Mouse (Mus musculus) cerebral cortex, adult 2 months (tissue): ENCODE results near the gene Sorcs2.

Experiments
- WGBS: fragments of 180-500 bp; shearing (Covaris S2); methylation state at CpG from one replicate; pipeline ENCODE4 v1.1.7; 2018; 5-methylcytosine and 5-hydroxymethylcytosine counted together

The Sorcs2 gene

DNA sequence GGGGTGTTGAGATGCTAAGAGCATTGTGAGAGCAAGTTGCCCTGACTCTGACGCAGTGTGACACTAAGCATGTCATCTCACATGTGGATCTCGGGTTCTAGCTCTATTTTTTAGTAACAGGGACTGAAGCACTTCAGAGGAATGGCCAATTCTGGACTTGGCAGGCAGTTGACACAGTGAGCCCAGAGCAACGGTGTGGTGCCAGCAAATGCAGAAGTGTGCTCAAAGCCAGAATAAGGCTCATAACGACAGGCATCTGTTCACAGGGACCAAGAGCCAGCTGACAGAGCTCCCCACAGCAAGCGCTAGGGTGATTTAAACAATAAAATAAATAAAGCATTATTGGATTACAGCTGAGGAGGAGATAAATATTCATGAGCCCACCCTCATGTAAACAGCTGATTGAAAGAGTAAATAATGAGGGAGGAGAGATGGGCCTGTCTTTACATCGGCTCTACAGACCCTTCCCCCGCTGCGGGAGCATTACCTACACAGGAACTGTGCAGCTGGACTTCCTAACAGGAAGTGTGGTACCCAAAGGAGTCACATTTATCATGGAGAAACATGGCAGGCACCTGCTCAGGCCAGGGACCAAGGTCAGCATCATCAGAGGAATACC lies 267.4 kb downstream of the Sorcs2 start:
- 37% methylated on average over 8 of the region's 8 CpGs for WGBS

DNA sequence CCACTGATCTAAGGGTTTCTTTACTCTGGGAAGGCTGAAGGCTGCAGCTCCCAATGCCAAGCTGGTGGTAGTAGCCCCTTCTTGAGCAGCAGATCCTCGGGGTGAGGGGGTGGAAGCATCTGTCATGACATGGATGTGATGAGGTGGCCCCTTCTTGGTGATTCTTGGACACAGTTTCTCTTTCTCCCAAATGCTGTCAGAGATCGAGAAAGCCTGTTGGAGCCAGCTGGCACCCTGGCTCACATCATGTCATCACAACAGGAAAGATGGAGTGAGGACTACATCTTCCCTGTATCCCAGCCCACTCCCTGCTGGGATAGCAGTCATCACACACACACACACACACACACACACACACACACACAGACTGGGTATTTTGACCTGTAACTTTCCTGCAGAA lies 268.3 kb downstream of the Sorcs2 start:
- 30% methylated on average over 2 of the region's 2 CpGs for WGBS

DNA sequence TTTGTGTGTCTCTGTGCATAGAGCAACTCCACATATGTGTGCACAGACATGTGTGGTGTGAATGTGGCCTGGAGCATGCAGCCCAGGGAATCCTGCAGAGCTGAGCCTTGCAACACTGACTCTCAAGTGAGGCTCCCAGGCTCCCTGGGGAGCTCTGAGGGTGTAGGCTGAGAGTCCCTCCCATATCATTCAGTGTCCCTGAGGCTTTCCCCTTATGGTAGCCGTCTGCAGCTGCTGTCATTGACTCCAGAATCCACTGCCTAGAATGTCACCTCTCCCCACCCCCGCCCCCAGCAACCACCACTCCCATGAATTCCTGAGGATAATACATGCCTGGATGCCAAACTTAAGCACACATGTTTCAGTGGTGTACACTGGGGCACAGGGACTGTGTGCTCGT lies 269.4 kb downstream of the Sorcs2 start:
- 71% methylated on average over 3 of the region's 3 CpGs for WGBS

DNA sequence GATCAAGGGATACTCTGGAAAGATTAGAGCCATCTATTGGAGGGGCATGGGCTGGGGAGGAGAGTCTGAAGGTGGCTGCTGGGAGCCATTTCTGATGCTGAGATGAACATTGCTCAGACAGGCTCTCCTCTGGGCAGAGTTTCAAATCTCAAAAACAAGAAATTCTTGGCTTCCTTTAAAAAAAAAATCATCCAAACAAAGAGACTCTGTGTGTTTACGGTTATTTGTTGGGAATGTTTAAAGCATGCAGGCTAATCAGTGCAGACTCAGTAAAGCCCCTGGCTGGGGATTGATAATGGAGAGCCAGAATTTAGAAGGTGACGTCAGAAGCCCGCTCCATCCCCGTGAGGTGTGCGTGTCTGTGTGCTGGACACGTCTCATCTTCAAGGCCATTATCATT lies 272.9 kb downstream of the Sorcs2 start:
- whole genome bisulfite sequencing, result 53% methylated on average over 6 of the region's 6 CpGs

DNA sequence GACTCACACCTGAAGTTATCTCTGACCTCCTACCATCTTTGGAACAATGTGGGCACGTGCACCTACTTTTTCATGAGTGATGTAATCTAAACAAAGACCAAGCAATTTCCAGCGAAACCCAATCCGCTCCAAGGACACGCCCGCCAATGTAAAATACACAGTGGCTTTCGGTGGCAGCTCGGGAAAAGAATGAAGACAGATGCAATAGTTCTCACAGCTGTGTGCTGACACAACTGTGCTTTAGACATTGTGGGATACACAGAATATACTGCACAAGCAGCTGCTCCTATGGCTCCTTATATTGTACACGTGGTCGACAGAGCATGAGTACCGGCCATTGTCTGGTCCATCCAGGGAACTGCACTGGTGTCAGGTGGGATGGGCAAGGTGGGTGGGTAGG lies 275.0 kb downstream of the Sorcs2 start:
- WGBS, result 79% methylated on average over 10 of the region's 10 CpGs

DNA sequence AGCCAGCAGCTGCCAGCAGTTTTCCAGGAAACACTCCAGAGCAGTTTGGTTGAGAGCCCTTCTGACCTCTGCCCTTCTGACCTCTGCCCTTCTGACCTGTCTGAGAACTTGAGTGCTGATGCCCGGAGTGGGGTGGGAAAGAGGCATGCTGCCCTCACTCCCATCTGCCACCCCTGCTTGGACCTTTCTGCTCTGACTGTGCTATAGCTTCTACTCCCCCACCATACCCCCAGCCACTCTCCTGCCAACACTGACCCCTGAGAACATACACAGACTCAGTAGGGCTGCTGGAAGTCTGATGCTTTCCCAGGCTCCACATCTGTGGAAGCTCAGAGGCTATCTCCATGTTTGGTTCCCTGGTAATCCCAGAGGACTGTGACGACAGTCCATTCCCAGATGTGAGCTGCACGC lies 277.0 kb downstream of the Sorcs2 start:
- WGBS, result 69% methylated on average over 3 of the region's 3 CpGs

DNA sequence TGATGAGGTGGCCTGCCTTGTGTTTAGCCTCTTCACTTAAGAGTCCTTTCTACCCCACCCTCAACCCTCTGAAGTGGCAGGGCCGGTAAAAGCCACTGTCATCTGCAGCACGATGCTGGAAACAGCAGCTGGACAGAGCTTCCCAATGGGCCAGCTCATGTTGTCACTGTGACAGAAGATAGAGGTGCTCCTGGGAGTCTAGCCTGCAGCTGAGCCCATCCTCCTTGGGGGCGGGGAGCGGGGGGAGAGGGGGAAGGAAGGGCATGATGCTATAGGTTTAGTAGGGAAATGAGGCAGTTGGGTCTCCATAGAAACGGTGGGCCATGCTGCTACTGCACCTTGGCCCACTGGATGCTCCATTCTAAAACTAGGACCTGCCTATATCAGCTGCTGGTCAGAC lies 279.9 kb downstream of the Sorcs2 start:
- WGBS, result 66% methylated on average over 5 of the region's 5 CpGs

DNA sequence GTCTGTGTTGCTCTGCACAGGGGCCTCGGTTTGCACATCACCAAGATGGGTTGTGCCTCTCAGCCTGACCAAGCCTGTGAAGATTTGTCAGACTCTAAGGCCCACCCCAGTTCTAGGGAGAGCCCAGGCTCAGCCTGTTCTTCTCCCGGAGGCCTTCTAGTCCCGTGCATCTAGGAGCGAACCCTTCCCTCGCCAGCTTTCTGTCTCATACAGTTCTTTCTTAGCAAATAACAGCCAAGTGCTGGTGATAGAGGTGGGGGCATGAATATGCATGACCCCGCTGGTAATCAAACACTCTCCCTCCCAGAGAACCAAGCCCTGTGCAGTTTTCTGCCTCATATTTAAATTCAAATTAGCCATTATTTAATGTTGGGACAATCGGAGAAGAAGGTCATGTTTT lies 282.4 kb downstream of the Sorcs2 start:
- 70% methylated on average over 7 of the region's 7 CpGs for WGBS

DNA sequence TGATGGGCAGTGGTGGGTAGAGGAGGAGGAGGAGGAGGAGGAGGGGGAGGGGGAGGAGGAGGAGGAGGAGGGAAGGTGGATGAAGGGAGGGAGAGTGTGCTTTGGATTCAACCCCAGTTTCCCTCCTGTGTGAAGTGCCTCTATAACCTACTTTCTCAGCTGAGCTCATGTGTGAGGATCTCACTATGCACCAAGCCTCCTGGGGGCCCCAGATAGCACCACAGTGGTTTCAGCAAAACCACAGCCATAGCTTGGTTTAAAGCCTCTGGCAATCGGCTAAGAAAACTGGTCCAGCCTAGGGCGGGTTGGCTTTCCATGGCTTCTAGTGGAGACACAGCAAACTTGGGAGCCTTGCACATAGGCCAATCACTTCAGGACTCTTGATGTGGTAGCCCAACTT lies 284.2 kb downstream of the Sorcs2 start:
- WGBS, result 86% methylated on average over 2 of the region's 2 CpGs

DNA sequence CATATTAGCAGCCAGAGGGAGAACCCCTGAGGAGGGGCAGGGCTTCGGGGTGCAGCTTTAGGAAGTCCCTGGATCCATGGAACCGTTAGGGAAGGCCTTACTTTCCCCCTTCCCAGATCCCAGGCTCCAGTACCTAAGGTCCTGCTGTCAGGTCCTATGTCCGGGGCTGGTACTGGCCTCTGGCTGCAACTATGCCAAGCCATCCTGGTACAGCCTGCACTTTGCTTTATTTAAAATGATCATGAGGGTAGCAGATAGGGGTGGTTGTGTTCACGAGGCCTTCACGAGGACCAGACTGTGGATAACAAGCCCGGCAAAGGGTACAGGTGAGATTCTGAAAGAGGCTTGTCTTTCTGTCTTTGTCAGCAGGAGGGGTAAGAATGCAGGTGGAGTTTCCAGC lies 285.2 kb downstream of the Sorcs2 start:
- 89% methylated on average over 6 of the region's 6 CpGs for WGBS

DNA sequence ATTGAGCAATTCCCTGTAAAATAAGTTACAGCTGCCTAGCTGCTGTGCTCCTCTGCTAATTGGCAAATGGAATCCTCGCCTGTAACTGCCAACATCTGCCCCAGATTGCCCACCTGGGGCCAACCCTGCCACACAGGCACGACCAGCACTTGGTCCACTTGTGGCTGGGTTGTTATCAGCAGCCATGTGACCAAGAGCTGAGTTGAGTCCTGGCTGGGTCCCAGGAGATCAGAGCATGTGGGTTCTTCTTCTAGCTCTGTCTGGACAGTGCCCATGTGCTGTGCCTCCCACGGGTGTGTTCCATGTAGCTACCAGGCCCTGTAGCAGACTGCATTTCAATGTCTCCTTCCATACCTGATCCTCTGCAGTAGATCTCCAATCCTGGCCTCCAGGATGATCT lies 286.4 kb downstream of the Sorcs2 start:
- 76% methylated on average over 3 of the region's 3 CpGs for WGBS

DNA sequence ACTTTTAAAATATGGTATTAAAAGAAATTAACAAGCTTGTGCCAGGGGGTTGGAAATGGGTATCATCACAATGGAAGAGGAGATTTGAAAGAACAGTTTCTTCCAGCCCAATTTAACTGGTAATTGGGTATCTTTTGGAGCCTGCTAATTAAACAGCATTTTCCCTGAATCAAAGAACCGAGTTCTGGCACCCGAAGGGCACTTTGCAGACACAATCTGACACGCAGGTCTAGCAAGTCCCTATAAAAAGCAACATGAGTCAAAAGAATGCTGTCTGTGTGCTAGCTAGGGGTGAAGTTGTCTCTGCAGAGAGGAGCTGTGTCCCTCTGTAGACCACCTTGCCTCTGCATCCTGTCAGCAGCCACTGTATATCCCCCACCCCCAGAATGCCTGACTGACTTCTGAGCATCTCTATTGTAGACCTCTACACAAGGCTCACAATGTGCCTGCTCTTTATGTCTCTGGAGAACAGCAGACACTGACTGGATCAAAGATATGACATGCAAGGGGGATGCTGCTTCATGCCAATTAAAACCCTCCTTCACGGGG lies 289.5 kb downstream of the Sorcs2 start:
- 49% methylated on average over 4 of the region's 4 CpGs for WGBS

DNA sequence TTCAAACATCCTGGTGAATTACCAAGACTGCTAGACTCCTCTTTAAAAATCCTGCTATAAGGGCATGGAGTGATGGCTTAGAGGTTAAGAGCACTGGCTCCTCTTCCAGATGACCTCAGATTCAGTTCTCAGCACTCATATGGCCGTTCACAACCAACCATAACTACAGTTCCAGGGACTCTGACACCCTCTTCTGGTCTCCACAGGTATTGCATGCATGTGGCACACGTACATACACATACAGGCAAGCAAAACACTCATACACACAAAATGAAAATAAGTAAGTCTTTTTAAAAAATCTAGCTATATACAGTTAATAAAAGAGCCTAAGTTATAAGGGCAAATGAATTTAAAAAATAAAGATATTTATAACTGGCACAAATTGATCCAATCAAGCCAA lies 294.5 kb downstream of the Sorcs2 start:
- 81% methylated on average over 2 of the region's 2 CpGs for WGBS

DNA sequence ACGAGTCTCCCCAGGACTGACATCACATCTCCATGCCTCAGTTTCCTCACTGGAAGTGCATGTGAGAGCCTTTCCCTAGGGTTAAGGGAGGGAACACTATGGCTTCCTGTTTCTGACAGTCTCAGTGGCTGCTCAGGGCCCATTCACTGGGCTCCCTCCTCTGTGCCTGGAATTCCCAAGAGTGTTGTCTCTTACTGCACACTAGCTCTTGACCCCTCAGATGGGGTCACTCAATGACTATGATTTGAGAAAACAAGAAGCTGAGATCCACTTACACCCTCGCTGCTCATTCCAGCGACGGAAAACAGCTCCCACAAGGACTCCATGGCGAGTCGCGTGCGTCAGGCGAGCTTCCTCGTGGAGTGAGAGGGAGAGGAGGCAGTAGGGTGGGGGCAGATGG lies 296.8 kb downstream of the Sorcs2 start:
- WGBS, result 69% methylated on average over 10 of the region's 10 CpGs

DNA sequence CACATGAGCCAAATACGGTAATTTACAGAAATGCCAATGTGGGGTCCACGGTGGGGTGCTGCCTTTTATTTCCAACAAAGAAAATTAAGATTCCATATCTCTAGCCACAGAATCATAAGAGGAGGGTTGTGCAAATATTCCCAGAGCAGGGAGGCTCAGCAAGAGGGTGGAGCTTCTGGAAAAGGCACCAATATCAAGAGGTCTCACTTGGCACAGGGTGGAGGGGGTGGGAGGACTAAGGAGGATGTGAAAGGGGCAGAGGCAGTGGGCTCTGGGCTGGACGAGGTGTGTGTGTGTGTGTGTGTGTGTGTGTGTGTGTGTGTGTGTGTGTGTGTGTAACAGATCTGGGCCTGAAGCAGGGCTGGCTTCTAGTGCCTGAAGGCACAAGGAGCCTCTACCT lies 297.5 kb downstream of the Sorcs2 start:
- WGBS, result 77% methylated on average over 3 of the region's 3 CpGs

DNA sequence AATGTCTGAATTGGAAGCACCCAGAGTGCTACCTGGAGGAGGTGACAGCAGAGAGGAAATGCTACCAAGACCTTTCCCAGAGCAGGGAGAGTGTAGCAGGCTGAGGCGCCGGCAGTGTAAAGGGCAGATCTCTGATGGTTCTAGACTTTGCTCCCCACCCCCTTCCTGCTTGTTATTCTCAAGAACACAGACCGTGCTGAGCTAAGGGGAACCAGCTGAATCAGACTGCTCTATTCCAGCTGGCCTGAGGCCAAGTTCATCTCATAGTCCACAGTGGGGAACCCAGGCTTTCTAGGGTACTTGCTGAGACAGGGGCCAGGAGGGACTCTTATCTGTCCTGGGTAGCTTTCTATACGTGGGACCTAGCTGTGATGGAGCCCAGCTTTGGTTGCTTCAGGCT lies 298.3 kb downstream of the Sorcs2 start:
- 49% methylated on average over 4 of the region's 4 CpGs for WGBS

DNA sequence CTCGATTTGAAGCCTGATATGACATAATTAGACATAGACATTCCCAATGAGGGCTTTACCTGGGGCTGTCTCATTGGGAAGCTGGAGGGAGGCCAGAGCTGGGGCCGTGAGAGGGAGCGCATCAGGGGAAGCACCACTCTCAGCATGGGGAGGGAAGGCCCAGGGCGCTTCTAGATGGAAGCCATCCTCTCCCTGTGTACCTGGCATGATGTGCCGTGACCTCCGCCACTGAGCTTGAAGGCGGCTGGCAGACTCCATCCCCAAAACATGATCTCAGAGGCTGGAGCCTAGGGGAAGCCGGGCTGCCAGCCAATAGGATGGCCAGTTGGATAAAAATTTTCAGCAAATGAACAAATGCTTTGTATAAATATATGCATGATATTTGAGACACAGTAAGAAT lies 301.9 kb downstream of the Sorcs2 start:
- WGBS, result 63% methylated on average over 8 of the region's 8 CpGs

DNA sequence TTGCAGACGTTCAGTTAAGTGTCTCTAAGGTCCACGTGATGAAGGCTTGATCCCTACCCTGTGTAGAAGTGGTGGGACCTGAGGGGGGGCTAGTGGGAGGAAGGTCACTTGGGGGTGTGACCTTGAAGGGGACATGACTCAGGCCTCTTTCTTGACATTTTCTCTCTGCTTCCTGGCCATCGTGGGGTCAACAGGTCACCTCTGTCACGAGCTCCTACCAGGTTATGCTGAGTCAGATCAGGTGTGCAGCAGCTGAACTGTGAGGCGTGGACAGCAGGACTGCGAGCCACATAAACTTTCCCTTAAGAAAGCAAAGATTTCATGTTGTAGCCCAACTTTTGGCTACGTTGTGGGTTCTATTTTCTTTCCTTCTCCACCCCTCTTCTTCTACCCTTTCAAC lies 307.9 kb downstream of the Sorcs2 start:
- WGBS, result 92% methylated on average over 7 of the region's 7 CpGs

DNA sequence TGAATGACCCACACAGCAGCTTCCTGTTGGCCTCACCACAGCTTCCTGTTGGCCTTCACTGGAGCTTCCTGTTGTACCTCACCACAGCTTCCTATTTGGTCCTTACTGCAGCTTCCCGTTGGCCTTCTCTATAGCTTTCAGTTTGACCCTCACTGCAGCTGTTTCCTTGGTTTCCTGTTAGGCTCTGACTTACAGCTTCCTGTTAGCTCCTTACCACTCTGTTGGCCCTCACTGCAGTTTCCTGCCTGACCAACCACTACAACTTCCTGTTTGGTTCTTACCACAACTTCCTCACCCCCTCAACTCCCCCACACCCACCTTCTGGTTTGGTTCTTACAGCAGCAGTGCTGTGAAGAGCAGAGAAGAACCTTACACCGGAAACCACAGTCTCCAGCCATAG lies 308.7 kb downstream of the Sorcs2 start:
- 86% methylated on average over 2 of the region's 2 CpGs for WGBS

DNA sequence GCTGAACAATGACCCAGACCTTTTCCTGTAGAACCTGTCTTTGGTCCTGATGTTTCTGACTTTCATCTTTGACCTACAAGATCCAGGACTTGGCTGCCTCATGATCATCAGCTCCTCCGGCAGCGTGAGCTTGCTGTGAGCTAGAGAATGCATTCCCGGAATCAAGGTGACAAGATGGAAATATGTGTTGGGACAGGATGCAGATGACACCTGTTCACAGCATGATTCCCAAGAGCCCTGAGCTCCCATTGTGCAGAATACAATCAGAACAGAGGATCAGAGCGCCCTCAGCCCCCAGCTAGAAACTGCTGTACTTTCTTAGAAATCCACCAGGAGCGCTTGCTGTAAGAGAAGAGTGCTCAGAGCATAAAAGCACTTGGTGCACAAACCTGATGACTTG lies 311.0 kb downstream of the Sorcs2 start:
- 77% methylated on average over 5 of the region's 5 CpGs for WGBS

DNA sequence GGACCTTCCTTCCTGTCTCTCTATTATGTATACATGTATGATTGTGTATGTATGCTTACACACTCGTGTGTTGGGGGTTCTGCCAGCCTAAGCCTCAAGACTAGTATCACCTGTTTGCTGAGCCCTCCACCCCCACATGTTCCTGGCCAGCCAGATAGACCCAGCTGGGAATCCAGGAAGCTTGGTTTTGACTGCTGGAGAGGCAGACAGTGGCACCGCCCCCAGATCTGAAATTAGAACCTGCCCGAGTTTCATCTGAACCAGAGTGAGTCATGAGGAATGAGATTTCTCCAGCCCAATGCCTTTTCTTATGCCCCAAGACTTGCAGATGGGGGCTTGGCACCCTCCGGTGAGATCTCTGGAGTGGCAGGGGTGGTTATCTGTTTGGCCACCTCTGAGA lies 312.3 kb downstream of the Sorcs2 start:
- 44% methylated on average over 4 of the region's 4 CpGs for WGBS

DNA sequence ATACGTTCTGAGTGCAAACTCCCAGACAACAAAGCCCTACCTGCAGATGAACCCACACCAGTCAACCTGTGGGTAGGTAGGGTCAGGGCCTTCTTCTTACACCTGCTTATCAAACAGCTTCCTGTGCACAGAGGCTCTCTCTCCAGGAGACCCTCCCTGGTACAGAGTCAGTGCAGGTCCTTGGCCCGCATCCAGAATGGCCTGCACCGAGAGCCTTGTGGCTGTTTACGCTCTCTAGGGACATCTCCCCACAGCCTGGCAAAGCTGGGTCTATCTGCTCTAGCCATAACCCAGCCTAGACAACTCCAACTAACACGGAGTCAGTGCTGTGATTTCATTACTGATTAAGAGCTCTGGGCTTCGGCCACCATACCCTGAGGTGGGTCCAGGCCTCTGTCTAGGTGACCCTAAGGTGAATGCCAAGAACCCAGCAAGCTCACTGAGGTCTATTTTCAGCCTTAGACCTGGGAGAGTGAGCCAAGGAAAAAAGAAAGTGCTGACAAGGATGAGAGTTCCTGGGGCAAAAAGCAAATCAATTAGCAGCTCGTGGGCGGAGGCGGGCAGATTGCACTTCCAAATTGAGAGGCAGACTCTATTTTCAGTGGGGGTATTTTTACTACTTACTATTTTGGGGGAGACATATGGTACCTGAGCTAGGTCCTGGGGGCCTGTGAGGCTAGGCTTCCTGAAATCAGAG lies 313.9 kb downstream of the Sorcs2 start:
- WGBS, result 54% methylated on average over 9 of the region's 9 CpGs

DNA sequence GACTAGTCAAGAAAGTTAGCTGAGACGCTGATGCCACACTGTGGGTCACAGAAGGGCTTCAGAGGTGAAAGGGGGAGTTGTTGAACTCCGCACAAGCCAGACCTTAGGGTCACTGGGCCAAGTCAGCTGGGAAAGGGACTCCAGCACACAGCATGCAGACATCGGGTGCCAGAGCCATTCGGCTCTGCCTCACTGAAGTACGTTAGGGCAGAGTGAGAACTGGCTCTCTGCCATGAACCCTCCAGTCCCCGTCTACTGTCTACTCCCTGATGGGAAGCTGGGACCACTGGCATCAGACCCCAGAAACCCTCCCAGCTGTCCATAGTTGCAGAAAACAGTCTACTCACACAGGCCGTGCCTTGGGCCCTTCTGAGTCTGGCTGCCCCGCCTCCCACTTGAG lies 316.9 kb downstream of the Sorcs2 start:
- 82% methylated on average over 8 of the region's 8 CpGs for WGBS
